ENCODE assay signal across 8 mouse cellular contexts in genomic region chr12:118301866-118302835, GRCm38 (mm10). TPM values are rescaled to one million over a fixed set of nuclear protein-coding genes. Genes with fewer than 3 reads are reported as not detected.
DNase-seq lines count a peak whose midpoint lies in the region; ATAC-seq and TF ChIP-seq lines count a peak whose summit lies in the region.

No protein-coding gene starts in this region.

- H3K27ac ChIP-seq in CH12.LX (ENCODE audit: insufficient read depth, low read depth) = peak overlapping the region; percentile 48
- peak overlapping the region; percentile 94 for H3K27ac ChIP-seq in forebrain, embryonic 11.5 days (ENCODE audit: low read depth, low read length)
- peak overlapping the region; percentile 96 for H3K27ac ChIP-seq in heart, embryonic 16.5 days (ENCODE audit: low read length)
- H3K27ac ChIP-seq in liver, embryonic 15.5 days (replicated peaks) = peak overlapping the region; percentile 96
- peak overlapping the region; percentile 90 for H3K27ac ChIP-seq in neural tube, embryonic 12.5 days

- H3K4me1 ChIP-seq in CH12.LX (ENCODE audit: control insufficient read depth in 1 of 2, insufficient read depth in 2 of 2) = peaks cover 0 to 26% of the 10 kb centered on the region in 2 experiments; a peak in 2 of 4 replicates
- peaks cover 8% of the 10 kb centered on the region; the same call in 1 of the 2 replicates for H3K4me1 ChIP-seq in forebrain, embryonic 11.5 days (replicated peaks; ENCODE audit: control insufficient read depth, insufficient read depth, low read length)
- peaks cover 22% of the 10 kb centered on the region for H3K4me1 ChIP-seq in heart, embryonic 16.5 days (ENCODE audit: control insufficient read depth, insufficient read depth, low read length)
- peaks cover 49% of the 10 kb centered on the region for H3K4me1 ChIP-seq in liver, embryonic 15.5 days (replicated peaks)
- peaks cover 22% of the 10 kb centered on the region for H3K4me1 ChIP-seq in neural tube, embryonic 12.5 days

- in situ Hi-C loops in CH12.LX (cut with MboI; ENCODE audit: low pct_ligation_motif_present, low pct_unique_long_range_greater_than_20kb, low sequenced_read_pairs) = no loop called here

- peak overlapping the region; percentile 62 to 88 (median 82) for H3K4me3 ChIP-seq in CH12.LX (replicated peaks in 1 of 3; ENCODE audit: low read depth in 2 of 3, low read length in 2 of 3, poor library complexity in 1 of 3)
- peak overlapping the region; percentile 80 for H3K4me3 ChIP-seq in forebrain, embryonic 11.5 days (ENCODE audit: low read depth, low read length)
- H3K4me3 ChIP-seq in heart, embryonic 16.5 days (ENCODE audit: low read length) = peak overlapping the region; percentile 99
- H3K4me3 ChIP-seq in liver, embryonic 15.5 days (replicated peaks) = peak overlapping the region; percentile 83
- peak overlapping the region; percentile 81 for H3K4me3 ChIP-seq in neural tube, embryonic 12.5 days

- WGBS in forebrain, embryonic 11.5 days = under 1% methylated on average over 73 of the region's 74 CpGs
- WGBS in heart, embryonic 16.5 days = under 1% methylated on average over 67 of the region's 74 CpGs
- whole genome bisulfite sequencing in liver, embryonic 15.5 days (ENCODE audit: insufficient replicate concordance) = under 1% methylated on average over 73 of the region's 74 CpGs
- under 1% methylated on average over 74 of the region's 74 CpGs for WGBS in neural tube, embryonic 12.5 days

- TF ChIP-seq RAD21 in CH12.LX (IDR thresholded peaks at IDR 0.05; ENCODE audit: low read depth, low read length) = no peak

- no peak for TF ChIP-seq CTCF in CH12.LX (conservative IDR thresholded peaks at IDR 0.05 in 1 of 2, IDR thresholded peaks at IDR 0.05 in 1 of 2; ENCODE audit: low read depth in 2 of 2, low read length in 2 of 2)

- peak; percentile 97 for DNase-seq in CH12.LX (ENCODE audit: extremely low read depth)
- peak; percentile 97 for DNase-seq in c-Kit-positive CD71-positive TER-119-negative erythroid progenitor cells, embryonic 14.5 days (ENCODE audit: low read depth)
- DNase-seq in forebrain, embryonic 11.5 days (ENCODE audit: low spot score) = peak; percentile 99
- peak; percentile 100 for DNase-seq in kidney, postnatal 36 days
- peak; percentile 97 for DNase-seq in telencephalon, adult 2 months (ENCODE audit: low read depth, low spot score)

- H3K36me3 ChIP-seq in CH12.LX (replicated peaks in 1 of 2; ENCODE audit: control insufficient read depth in 1 of 2, insufficient read depth in 1 of 2, low read length in 1 of 2) = peaks cover 0 to 12% of the 10 kb centered on the region in 2 experiments
- no peaks in the 10 kb centered on the region for H3K36me3 ChIP-seq in forebrain, embryonic 11.5 days (ENCODE audit: control insufficient read depth, insufficient read depth, low read length)
- no peaks in the 10 kb centered on the region for H3K36me3 ChIP-seq in heart, embryonic 16.5 days (ENCODE audit: control insufficient read depth, insufficient read depth)
- peaks cover 14% of the 10 kb centered on the region; the same call in 1 of the 2 replicates for H3K36me3 ChIP-seq in liver, embryonic 15.5 days (replicated peaks)
- H3K36me3 ChIP-seq in neural tube, embryonic 12.5 days = 0 out of 2 replicates have a peak, but pooled peaks cover 4% of the 10 kb centered on the region

- peak; percentile 65; the same call in 1 of the 2 replicates for TF ChIP-seq POLR2A in CH12.LX (IDR thresholded peaks at IDR 0.05; ENCODE audit: low read depth, low read length)

- peak; percentile 87 for ATAC-seq in forebrain, embryonic 11.5 days (replicated peaks; ENCODE audit: low FRiP score)
- peak; percentile 88 for ATAC-seq in heart, embryonic 16.5 days (replicated peaks; ENCODE audit: extremely low read depth, insufficient read depth, low FRiP score)
- ATAC-seq in liver, embryonic 15.5 days (ENCODE audit: insufficient read depth) = peak; percentile 80
- ATAC-seq in neural tube, embryonic 12.5 days (ENCODE audit: low FRiP score, low read depth) = peak; percentile 93

- peak overlapping the region; percentile 65 for H3K4me2 ChIP-seq in CH12.LX (ENCODE audit: insufficient read depth, low read depth, poor library complexity, severe bottlenecking)
- peak overlapping the region; percentile 68 for H3K4me2 ChIP-seq in forebrain, embryonic 11.5 days (ENCODE audit: low read depth, low read length, severe bottlenecking)
- H3K4me2 ChIP-seq in heart, embryonic 16.5 days (ENCODE audit: low read depth, low read length) = peak overlapping the region; percentile 74
- H3K4me2 ChIP-seq in liver, embryonic 15.5 days = peak overlapping the region; percentile 84
- H3K4me2 ChIP-seq in neural tube, embryonic 12.5 days (replicated peaks) = peak overlapping the region; percentile 77

- peak overlapping the region; percentile 76 for H3K9ac ChIP-seq in CH12.LX (ENCODE audit: insufficient read depth, low read depth)
- peak overlapping the region; percentile 89 for H3K9ac ChIP-seq in forebrain, embryonic 11.5 days (ENCODE audit: low read length)
- H3K9ac ChIP-seq in heart, embryonic 16.5 days (ENCODE audit: low read length) = peak overlapping the region; percentile 89
- H3K9ac ChIP-seq in liver, embryonic 15.5 days = peak overlapping the region; percentile 90
- peak overlapping the region; percentile 76 for H3K9ac ChIP-seq in neural tube, embryonic 12.5 days

- no peaks in the 10 kb centered on the region for H3K9me3 ChIP-seq in CH12.LX (replicated peaks; ENCODE audit: low read length)
- no peaks in the 10 kb centered on the region for H3K9me3 ChIP-seq in forebrain, embryonic 11.5 days (ENCODE audit: control insufficient read depth, low read length)
- no peaks in the 10 kb centered on the region for H3K9me3 ChIP-seq in heart, embryonic 16.5 days (replicated peaks; ENCODE audit: control insufficient read depth, low read length)
- H3K9me3 ChIP-seq in liver, embryonic 15.5 days (replicated peaks) = no peaks in the 10 kb centered on the region
- H3K9me3 ChIP-seq in neural tube, embryonic 12.5 days = no peaks in the 10 kb centered on the region

- H3K79me2 ChIP-seq in CH12.LX (replicated peaks; ENCODE audit: control insufficient read depth, extremely low read depth, insufficient read depth, poor library complexity, severe bottlenecking) = no peaks in the 10 kb centered on the region

- dilution Hi-C loops in CH12.LX (cut with MboI; ENCODE audit: extremely low pct_ligation_motif_present, extremely low pct_unique_long_range_greater_than_20kb, low sequenced_read_pairs) = no loop called here

- no peak for TF ChIP-seq EP300 in CH12.LX (IDR thresholded peaks at IDR 0.05; ENCODE audit: low read length)

- H3K27me3 ChIP-seq in CH12.LX (replicated peaks) = no peaks in the 10 kb centered on the region
- no peaks in the 10 kb centered on the region for H3K27me3 ChIP-seq in forebrain, embryonic 11.5 days (ENCODE audit: control insufficient read depth, insufficient read depth, low read length)
- H3K27me3 ChIP-seq in heart, embryonic 16.5 days (ENCODE audit: control insufficient read depth, insufficient read depth, low read length) = no peaks in the 10 kb centered on the region
- H3K27me3 ChIP-seq in liver, embryonic 15.5 days = no peaks in the 10 kb centered on the region
- no peaks in the 10 kb centered on the region for H3K27me3 ChIP-seq in neural tube, embryonic 12.5 days (replicated peaks)

TF ChIP-seq in CH12.LX, 34 proteins besides CTCF, POLR2A, EP300 and RAD21:
- TF ChIP-seq ZMIZ1 (IDR thresholded peaks at IDR 0.05; ENCODE audit: low read depth, low read length) = 0 out of 2 replicates have a peak, but pooled peaks have one; percentile 30
- peak; percentile 72 for TF ChIP-seq SIN3A (IDR thresholded peaks at IDR 0.05; ENCODE audit: low read length)
- TF ChIP-seq TCF12 (IDR thresholded peaks at IDR 0.05; ENCODE audit: low read depth, low read length) = 0 out of 2 replicates have a peak, but pooled peaks have one; percentile 19
- peak; percentile 34; the same call in 1 of the 2 replicates for TF ChIP-seq NRF1 (IDR thresholded peaks at IDR 0.05; ENCODE audit: low read depth, low read length)
- no peak for TF ChIP-seq MAFK (IDR thresholded peaks at IDR 0.05; ENCODE audit: insufficient replicate concordance, low read length)
- peak; percentile 7; the same call in 1 of the 2 replicates for TF ChIP-seq MEF2A (IDR thresholded peaks at IDR 0.05; ENCODE audit: borderline replicate concordance, low read depth, low read length)
- 0 out of 2 replicates have a peak, but pooled peaks have one; percentile 8 for TF ChIP-seq NELFE (IDR thresholded peaks at IDR 0.05; ENCODE audit: low read depth, low read length)
- TF ChIP-seq MXI1 (IDR thresholded peaks at IDR 0.05; ENCODE audit: low read depth, low read length) = peak; percentile 67; the same call in 1 of the 2 replicates
- TF ChIP-seq CHD2 (IDR thresholded peaks at IDR 0.05; ENCODE audit: low read length) = peak; percentile 23; the same call in 1 of the 2 replicates
- TF ChIP-seq CHD1 (IDR thresholded peaks at IDR 0.05; ENCODE audit: low read depth, low read length) = no peak
- peak; percentile 79 for TF ChIP-seq ELF1 (IDR thresholded peaks at IDR 0.05; ENCODE audit: low read depth, low read length)
- no peak; the same call in 1 of the 2 replicates for TF ChIP-seq MAZ (IDR thresholded peaks at IDR 0.05; ENCODE audit: low read depth, low read length)
- TF ChIP-seq SMC3 (IDR thresholded peaks at IDR 0.05; ENCODE audit: low read depth, low read length) = no peak
- TF ChIP-seq KAT2A (IDR thresholded peaks at IDR 0.05; ENCODE audit: insufficient replicate concordance, low read length) = peak; percentile 86; the same call in 1 of the 2 replicates
- TF ChIP-seq HCFC1 (IDR thresholded peaks at IDR 0.05; ENCODE audit: low read depth, low read length) = peak; percentile 94

RNA-seq across cellular contexts. Expression of gene Sp4, which starts 0.9 kb away (rescaled TPM):
- total RNA-seq in CH12.LX (2012; rRNA removed) = 5.5 and 6.6 TPM in 2 replicates
- 5.4 and 5.7 TPM in 2 replicates for total RNA-seq in CH12.LX (2014; rRNA removed)
- polyA plus RNA-seq in CH12.LX (2012; ENCODE audit: insufficient read length, low read depth) = 3.8 and 4.2 TPM in 2 replicates
- polyA plus RNA-seq in forebrain, embryonic 11.5 days (2014; fragmentation: Nextera tagmentation; extraction: Ambion mirVana) = 24.6 and 26.2 TPM in 2 replicates
- polyA plus RNA-seq in heart, embryonic 16.5 days (2015; fragmentation: Nextera tagmentation; extraction: Ambion mirVana) = 6.6 and 6.7 TPM in 2 replicates
- polyA plus RNA-seq in liver, embryonic 15.5 days (2015; fragmentation: Nextera tagmentation; extraction: Ambion mirVana) = 5.3 and 5.5 TPM in 2 replicates
- 15.6 and 18.0 TPM in 2 replicates for polyA plus RNA-seq in neural tube, embryonic 12.5 days (2016; fragmentation: Nextera tagmentation; extraction: Ambion mirVana)

Comparison
In these comparisons a context has a peak if more than half of its experiments do, and no peak if none do; other contexts are left out.
1. Peak in every context shown above with its lines: DNase-seq, ATAC-seq, H3K4me3 ChIP-seq and H3K27ac ChIP-seq.